Mouse (Mus musculus): ENCODE results near the gene Fyb. TPM values are rescaled to one million over a fixed set of nuclear protein-coding genes. Genes with fewer than 3 reads are reported as not detected.

Gene Fyb
- 11.1 and 13.2 TPM in 2 replicates for polyA plus RNA-seq (2012; rRNA removed)

GRCm38 (mm10) chr15:6522653-6523167, at the start of gene Fyb:
Fyb (plus strand) TSS chr15:6522853.

DNA sequence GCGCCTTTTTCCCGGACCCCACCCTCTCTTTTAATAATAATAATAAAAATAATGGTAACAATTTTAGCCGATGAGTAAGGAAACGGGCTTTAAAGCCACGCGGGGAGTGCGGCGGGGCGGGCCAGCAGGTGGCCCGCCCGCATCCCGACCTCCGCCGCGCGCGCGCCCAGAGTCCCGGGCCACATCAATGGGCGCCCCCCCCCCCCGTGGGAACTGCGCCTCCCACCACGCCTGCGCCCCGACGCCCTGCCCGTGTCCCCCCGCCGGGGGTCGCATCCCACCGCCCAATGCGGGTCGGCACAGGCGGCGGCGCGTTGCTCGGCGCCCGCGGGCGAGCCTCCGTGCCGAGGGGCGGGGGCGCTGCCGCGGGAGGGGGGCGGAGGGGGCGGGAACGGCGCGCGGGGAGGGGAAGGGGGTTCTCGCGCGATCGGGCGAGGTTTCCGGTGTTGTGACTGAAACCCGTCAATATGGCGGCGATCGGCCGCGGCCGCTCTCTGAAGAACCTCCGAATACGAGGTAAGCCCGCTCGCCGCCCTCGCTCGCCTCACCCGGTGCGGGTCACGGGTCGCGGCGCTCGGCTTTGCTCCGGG, 185.4 kb downstream of the Fyb start, which contains the start of gene Rictor:
Gene Rictor (plus strand): TSS at position 444 of the 590 bp plus-strand sequence.

Other genes starting within 250 kb of the Fyb start
- 11.5 and 12.2 TPM in 2 replicates for gene Dab2, start 223.1 kb upstream of the Fyb start, polyA plus RNA-seq (2012; rRNA removed)
- gene C9, start 77.5 kb upstream of the Fyb start, polyA plus RNA-seq (2012; rRNA removed), result 2.4 and 3.5 TPM in 2 replicates
- gene Rictor, start 185.5 kb downstream of the Fyb start, polyA plus RNA-seq (2012; rRNA removed), result 4.3 and 4.5 TPM in 2 replicates